Mouse (Mus musculus) 3134 (cell line): ENCODE data around the gene Smarcd3.
"Not testable (repeated sequence)": the region's sequence is repeated elsewhere in the genome, so short reads cannot be mapped to it uniquely, and the experiment has no call there.

Experiments
- DNase-seq: peaks from one replicate; pipeline ENCODE4 v3.0.0-alpha.2; 2011; ENCODE audit warnings: low spot score; ENCODE audit not compliant: insufficient read length; ENCODE audit errors: extremely low read depth

The Smarcd3 gene

DNA sequence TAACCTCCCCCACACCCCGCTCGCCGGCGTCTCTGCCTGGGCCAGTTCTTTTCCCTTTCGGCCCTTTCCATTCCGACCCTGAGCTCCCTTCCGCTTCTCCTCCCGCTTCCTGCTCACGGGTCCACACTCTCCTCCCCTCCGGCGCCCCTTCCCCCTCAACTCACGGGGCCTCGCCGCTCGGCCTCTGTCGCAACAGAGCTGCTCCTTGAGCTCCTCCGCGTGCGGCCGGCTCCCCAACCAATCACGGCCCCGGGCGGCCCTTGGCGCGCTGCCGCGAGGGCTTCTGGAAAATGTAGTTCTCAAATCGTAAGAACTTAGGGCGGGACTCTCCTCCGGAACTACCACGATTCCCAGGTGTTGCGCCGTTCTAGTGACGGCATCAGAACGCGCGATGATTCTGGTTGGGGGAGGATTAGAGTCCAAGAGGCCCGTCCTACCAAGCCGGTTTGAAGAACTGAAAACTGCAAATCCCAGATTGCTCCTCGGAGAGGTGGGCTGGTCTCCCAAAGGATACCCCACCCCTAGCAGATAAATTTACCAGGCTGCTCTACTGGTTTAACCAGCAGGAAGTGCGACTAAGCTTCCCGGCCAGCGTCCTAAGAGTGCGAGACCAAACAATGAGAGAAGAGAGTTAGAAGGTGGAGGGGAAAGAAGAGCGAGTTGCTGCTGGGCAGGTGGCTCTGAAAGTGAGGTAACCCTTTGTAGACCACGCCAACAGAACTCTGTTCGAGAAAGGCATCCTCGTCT lies 46.9 kb downstream of the Smarcd3 start, which contains the start of gene Abcf2:
Abcf2 (minus strand) TSS at position 285 of the 747 bp plus-strand sequence.
- DNase-seq, result peak; percentile 100

DNA sequence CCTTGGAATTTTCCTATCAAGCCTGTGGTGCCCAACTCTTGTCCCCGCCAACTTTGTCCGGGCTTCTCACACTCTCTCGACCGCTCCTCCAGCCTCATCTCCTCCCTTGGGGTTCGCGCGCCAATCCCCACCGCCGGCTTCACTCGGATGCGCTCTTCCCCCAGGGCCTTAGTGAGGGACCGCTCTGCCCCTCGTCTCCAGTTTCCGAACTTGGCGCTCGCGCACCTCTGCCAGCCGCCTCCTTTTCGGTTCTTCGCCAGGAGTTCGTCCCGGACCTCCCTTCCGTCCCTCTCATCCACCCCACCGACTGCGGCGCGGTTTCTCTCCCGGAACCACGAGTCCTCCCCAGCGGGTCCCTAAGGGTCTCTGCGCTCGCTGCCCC lies 47.4 kb downstream of the Smarcd3 start:
- no peak for DNase-seq

DNA sequence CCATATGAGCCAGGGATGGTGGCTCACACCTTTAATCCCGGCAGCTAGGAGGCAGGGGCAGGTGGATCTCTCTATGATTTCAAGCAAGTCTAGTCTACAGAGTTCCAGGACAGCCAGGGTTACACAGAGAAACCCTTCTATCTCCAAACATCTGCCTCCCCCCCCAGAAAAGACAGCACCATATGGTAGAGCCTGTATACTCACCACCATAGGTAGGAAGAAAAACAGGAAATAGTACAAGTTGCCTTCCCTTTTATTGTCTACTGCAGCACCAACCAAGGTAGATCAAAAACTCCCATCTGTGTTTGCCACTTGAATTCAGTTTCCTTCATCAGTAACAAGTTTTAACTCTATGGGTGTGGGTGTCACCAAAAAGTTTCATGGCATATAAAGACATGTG lies 48.3 kb downstream of the Smarcd3 start:
- no peak for DNase-seq

DNA sequence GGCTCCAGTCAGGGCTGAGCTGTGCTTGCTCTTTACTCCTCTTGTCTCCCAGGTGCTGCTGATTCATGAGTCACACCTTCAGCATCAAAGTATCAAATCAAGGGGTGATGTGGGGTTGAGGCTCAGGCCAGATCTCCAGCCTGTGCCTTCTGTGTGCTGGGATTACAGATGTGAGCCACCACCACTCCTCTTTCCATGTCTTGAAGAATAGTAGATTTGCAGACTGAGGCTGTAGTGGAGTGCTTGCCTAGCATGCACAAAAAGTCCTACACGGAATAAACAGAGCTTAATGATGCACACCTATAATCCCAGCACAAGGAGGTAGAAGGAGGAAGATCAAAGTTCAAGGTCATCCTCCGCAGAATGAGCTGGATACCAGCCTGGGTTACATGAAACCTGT lies 67.5 kb downstream of the Smarcd3 start, which contains the start of gene 4931409K22Rik:
4931409K22Rik (minus strand) TSS at position 101 of the 400 bp plus-strand sequence.
- DNase-seq, result no peak

DNA sequence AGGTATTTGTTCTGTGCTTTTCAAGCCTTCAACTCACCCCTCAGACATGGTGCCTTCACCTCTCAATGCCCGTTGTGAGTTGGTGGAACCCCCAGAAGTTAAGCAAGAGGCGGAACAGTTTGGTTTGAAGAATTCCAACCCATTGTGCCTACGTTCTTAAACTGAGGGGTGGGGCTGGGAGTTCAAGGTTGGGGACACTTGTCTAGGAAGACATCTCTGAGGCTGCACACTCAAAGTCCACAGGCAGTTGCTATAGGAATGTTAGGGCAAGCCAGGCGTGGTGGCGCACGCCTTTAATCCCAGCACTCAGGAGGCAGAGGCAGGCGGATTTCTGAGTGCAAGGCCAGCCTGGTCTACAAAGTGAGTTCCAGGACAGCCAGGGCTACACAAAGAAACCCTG lies 68.9 kb downstream of the Smarcd3 start:
- DNase-seq, result not testable (repeated sequence)

DNA sequence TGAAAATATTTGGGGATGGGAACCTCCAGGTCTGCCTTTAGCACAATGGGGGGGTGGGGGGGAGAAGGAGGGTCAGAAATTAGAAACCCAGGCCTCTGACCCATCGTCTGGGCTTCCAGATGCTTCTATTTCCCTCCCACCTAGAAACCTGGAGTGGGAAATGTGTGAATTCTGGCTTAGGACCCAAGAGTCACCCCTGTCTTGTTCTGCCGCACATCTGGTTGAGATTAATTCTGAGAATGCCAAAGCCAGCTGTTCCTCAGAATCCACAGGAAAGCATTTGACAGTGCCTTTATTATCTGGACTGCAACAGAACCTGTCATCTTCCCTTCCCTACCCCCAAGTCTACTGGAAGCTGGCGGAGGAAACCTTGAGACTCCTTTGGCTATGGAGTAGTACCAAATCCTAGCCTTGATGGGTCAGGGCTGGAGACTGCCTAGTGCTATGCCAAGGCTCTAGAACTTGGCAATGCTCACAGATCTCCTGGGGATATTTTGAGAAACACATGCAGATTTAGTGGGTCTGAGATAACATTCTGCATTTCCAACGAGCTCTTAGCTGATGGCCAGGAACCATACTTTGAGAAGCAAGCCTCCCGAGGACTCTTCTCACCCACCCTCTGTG lies 70.5 kb downstream of the Smarcd3 start:
- DNase-seq, result no peak

DNA sequence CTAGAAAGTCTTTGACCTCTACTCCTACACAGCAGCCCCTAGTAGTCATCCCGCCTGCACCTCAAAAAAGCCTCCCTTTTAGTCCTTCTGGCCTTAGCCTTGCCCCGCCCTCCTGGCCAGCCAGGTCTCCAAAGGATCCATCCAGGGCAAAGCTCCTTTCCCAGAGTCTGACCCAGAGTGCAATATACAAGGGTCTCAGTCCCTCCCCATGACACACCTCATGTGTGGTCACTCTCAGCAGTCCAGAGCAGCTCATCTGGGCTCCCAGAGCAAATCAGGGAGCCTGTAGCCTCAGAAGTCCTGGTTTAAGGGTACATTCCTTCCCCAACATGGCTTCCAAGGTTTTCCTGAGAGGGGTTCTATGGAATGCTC lies 72.9 kb downstream of the Smarcd3 start:
- no peak for DNase-seq

DNA sequence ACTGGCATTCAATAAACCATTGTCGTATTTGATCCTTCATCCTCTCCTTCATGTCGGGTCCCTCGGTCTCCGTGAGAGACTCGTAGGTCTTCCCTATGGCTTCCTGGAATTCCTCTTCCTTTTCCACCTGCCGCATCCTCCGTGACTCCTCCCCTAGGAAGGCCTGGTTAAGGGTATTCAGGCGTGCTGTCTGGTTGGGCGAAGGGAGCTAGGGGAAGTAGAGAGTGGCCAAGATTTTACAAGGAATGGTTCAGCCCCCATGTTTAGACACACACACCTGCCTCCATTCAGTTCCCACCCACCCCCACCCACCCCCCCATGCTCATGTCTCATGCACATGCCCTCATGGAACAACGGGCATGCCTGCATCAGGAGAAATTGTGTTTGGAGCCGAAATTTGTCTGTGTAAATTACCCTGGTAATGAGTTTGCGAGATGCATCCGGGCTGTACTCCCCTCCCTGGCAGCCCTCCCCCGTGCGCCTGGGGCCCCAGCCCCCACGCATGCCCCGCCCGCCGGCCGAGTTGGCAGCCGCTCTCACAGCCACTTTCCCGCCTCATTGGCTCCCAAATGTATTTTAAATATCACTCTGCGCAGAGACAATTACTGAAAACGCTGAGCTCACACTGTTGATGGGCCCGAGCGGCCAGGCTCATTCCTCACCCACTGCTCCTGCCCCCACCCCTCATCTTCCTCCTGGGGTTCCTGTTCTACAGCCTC lies 73.5 kb downstream of the Smarcd3 start:
- no peak for DNase-seq

DNA sequence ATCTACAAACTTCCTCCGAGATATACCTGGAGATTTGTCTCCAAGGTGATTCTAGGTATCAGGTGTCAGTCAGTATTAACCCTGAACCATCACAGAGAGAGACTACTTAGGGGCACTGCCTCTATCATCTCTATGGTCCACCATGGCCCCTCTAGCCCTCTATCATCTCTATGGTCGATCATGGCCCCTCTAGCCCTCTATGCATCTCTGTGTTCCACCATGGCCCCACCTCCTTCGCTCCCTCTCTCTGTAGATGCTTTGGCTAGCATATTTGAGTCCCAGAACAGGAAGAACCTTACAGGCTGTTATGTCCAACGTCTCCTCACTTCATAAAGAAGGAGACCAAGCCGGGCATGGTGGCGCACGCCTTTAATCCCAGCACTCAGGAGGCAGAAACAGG lies 81.6 kb downstream of the Smarcd3 start:
- no peak for DNase-seq

DNA sequence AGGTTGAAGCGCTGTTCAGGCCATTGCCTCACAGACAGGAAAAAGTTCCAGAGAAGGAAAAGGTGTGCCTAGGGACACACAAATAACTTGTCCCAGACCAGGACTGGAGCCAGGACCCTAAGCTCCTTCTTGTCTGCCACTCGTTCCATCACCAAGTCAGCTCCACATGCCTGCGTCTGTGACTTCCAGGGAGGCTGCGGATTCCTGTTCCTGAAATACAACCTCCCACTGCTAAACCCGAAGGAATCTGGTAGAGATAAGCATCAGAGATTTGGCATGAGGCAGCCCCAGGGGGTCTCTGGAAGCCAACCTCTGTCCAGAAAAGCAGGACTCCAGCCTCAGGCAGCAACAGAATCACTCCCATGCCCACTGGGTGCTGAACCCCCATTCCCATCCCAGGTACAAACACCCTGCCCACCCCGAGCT lies 83.1 kb downstream of the Smarcd3 start:
- DNase-seq, result no peak
